Mouse (Mus musculus): ENCODE data around the gene Prkcg. TPM values are rescaled to one million over a fixed set of nuclear protein-coding genes. Genes with fewer than 3 reads are reported as not detected.

Prkcg gene
- total and polyA plus RNA-seq, 2 experiments from 2014 or later = 0.40 to 1.8 TPM

DNA sequence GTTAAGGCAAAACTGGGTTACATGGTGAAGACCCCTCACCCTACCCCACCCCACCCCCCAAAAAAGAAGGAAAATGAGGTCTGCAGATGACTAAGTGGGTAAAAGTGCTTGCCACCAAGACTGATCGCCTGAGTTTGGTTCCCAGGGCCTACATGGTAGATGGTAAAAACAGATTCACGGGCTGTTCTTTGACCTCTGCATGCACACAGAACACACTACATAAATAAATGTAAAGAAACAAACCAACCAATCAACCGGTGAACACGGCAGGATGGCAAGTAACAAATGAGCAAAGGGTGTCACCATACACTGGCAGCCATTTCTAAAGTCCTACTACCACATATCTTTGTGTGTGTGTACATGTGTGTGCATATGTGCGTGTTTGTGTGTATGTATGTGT lies 59.3 kb downstream of the Prkcg start:
- Histone ChIP-seq H3K9ac (replicated peaks; ENCODE audit: low read depth, low read length) (no peak overlapping the region), H3K9me3 (replicated peaks; ENCODE audit: control insufficient read depth, low read length) (no peaks in the 10 kb centered on the region), H3K4me1 (ENCODE audit: control insufficient read depth, insufficient read depth) (no peaks in the 10 kb centered on the region), H3K36me3 (replicated peaks; ENCODE audit: control insufficient read depth, insufficient read depth, low read length) (no peaks in the 10 kb centered on the region), H3K4me2 (ENCODE audit: low read depth, low read length) (no peak overlapping the region), H3K4me3 (ENCODE audit: low read depth, low read length) (no peak overlapping the region), H3K27me3 (ENCODE audit: control insufficient read depth, insufficient read depth, low read length) (no peaks in the 10 kb centered on the region), H3K27ac (ENCODE audit: low read depth) (no peak overlapping the region)
- no peak for TF ChIP-seq EP300 (IDR thresholded peaks at IDR 0.05; ENCODE audit: low read depth)
- TF ChIP-seq CTCF (IDR thresholded peaks at IDR 0.05; ENCODE audit: low read depth) = no peak
- no peak for ATAC-seq (ENCODE audit: insufficient read depth, low read depth)
- DNase-seq (ENCODE audit: low spot score) = no peak
- WGBS = 66% methylated on average over 5 of the region's 5 CpGs

DNA sequence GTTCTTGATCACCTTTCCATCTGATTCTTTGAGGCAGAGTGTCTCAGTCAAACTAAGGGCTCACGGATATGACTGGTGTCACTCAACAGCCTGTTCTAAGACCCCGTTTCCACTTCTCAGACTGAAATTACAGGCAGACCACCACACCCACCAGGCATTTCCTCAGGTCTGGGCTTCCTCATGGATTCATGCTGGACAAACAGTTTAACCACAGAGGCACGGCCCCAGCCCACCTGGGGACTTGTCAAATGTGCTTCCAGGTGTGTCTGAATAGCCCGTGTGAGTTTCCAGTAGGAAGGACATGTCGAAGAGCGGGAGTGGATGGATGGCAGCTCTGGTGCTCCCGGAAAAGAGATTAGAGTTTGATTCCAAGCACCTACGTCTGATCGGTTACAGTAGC lies 60.8 kb downstream of the Prkcg start:
- Histone ChIP-seq H3K9me3 (replicated peaks; ENCODE audit: control insufficient read depth, low read length) (no peaks in the 10 kb centered on the region), H3K4me2 (ENCODE audit: low read depth, low read length) (no peak overlapping the region), H3K9ac (replicated peaks; ENCODE audit: low read depth, low read length) (no peak overlapping the region), H3K27ac (ENCODE audit: low read depth) (no peak overlapping the region), H3K4me3 (ENCODE audit: low read depth, low read length) (no peak overlapping the region), H3K4me1 (ENCODE audit: control insufficient read depth, insufficient read depth) (no peaks in the 10 kb centered on the region), H3K27me3 (ENCODE audit: control insufficient read depth, insufficient read depth, low read length) (no peaks in the 10 kb centered on the region), H3K36me3 (replicated peaks; ENCODE audit: control insufficient read depth, insufficient read depth, low read length) (no peaks in the 10 kb centered on the region)
- TF ChIP-seq EP300 (IDR thresholded peaks at IDR 0.05; ENCODE audit: low read depth) (no peak), CTCF (IDR thresholded peaks at IDR 0.05; ENCODE audit: low read depth) (no peak)
- no peak for ATAC-seq (ENCODE audit: insufficient read depth, low read depth)
- WGBS = 78% methylated on average over 9 of the region's 9 CpGs
- no peak for DNase-seq (ENCODE audit: low spot score)

DNA sequence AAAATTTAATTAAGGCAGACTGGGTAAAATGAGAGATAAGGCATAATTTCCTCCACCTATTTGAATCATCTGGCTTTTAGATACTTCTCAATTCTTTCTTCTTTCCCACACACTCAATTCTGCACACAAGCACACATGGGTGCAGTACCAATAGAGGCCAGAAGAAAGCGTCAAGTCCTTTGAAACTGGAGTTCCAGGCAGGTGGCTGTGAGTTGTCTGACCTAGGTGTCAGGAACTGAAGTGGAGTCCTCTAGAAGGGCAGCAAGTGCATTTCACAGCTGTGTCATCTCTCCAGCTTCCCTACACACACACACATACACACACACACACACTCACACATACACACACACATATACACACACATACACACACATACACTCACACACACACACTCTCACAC lies 62.6 kb downstream of the Prkcg start:
- TF ChIP-seq CTCF (IDR thresholded peaks at IDR 0.05; ENCODE audit: low read depth) (no peak), EP300 (IDR thresholded peaks at IDR 0.05; ENCODE audit: low read depth) (no peak)
- no peak for DNase-seq (ENCODE audit: low spot score)
- no peak for ATAC-seq (ENCODE audit: insufficient read depth, low read depth)
- Histone ChIP-seq H3K9ac (replicated peaks; ENCODE audit: low read depth, low read length) (no peak overlapping the region), H3K9me3 (replicated peaks; ENCODE audit: control insufficient read depth, low read length) (no peaks in the 10 kb centered on the region), H3K4me1 (ENCODE audit: control insufficient read depth, insufficient read depth) (no peaks in the 10 kb centered on the region), H3K36me3 (replicated peaks; ENCODE audit: control insufficient read depth, insufficient read depth, low read length) (no peaks in the 10 kb centered on the region), H3K4me3 (ENCODE audit: low read depth, low read length) (no peak overlapping the region), H3K27ac (ENCODE audit: low read depth) (no peak overlapping the region), H3K27me3 (ENCODE audit: control insufficient read depth, insufficient read depth, low read length) (no peaks in the 10 kb centered on the region), H3K4me2 (ENCODE audit: low read depth, low read length) (no peak overlapping the region)
- WGBS = 86% methylated on average over 1 of the region's 1 CpGs

DNA sequence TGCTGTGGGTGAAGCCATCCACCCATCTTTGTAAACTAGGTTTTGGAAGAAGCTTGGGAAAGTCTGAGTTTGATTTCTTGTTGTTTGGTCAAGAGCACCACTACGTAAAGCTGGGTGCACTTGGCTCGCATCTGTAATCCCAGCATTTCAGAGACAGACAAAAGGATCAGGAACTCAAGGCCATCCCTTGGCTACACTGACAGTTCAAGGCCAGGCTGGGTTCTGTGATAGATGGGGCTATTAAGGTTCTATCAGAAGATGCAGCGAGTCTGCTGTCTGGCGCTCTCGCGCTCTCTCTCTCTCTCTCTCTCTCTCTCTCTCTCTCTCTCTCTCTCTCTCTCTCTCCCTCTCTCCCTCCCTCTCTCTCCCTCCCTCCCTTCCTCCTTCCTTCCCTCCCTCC lies 65.9 kb downstream of the Prkcg start:
- WGBS = 72% methylated on average over 6 of the region's 6 CpGs
- Histone ChIP-seq H3K27ac (ENCODE audit: low read depth) (no peak overlapping the region), H3K9me3 (replicated peaks; ENCODE audit: control insufficient read depth, low read length) (no peaks in the 10 kb centered on the region), H3K36me3 (replicated peaks; ENCODE audit: control insufficient read depth, insufficient read depth, low read length) (no peaks in the 10 kb centered on the region), H3K4me2 (ENCODE audit: low read depth, low read length) (no peak overlapping the region), H3K4me1 (ENCODE audit: control insufficient read depth, insufficient read depth) (no peaks in the 10 kb centered on the region), H3K9ac (replicated peaks; ENCODE audit: low read depth, low read length) (no peak overlapping the region), H3K27me3 (ENCODE audit: control insufficient read depth, insufficient read depth, low read length) (no peaks in the 10 kb centered on the region), H3K4me3 (ENCODE audit: low read depth, low read length) (no peak overlapping the region)
- DNase-seq (ENCODE audit: low spot score) = no peak
- TF ChIP-seq CTCF (IDR thresholded peaks at IDR 0.05; ENCODE audit: low read depth) = no peak
- TF ChIP-seq EP300 (IDR thresholded peaks at IDR 0.05; ENCODE audit: low read depth) = no peak
- no peak for ATAC-seq (ENCODE audit: insufficient read depth, low read depth)

DNA sequence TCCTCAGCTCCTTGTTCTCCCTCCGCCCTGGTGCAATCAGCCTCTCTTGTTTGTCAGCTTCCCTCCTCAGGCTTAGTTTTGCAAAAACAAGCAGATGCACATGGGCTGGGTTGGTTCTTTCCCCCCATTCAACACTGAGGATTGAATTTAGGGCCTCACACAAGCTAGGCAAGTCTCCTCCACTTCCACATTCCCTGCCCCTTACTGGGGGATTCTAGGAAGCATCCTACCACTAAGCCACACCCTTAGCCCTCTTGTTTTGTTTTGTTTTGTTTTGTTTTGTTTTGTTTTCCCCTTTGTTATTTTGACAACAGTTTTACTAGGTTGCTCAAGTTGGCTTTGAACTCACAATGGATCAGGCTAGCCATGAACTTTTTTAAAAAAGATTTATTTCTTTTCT lies 71.7 kb downstream of the Prkcg start:
- TF ChIP-seq CTCF (IDR thresholded peaks at IDR 0.05; ENCODE audit: low read depth) (no peak), EP300 (IDR thresholded peaks at IDR 0.05; ENCODE audit: low read depth) (no peak)
- 96% methylated on average over 1 of the region's 1 CpGs for WGBS
- H3K27me3 ChIP-seq (ENCODE audit: control insufficient read depth, insufficient read depth, low read length) = peaks cover 10% of the 10 kb centered on the region

DNA sequence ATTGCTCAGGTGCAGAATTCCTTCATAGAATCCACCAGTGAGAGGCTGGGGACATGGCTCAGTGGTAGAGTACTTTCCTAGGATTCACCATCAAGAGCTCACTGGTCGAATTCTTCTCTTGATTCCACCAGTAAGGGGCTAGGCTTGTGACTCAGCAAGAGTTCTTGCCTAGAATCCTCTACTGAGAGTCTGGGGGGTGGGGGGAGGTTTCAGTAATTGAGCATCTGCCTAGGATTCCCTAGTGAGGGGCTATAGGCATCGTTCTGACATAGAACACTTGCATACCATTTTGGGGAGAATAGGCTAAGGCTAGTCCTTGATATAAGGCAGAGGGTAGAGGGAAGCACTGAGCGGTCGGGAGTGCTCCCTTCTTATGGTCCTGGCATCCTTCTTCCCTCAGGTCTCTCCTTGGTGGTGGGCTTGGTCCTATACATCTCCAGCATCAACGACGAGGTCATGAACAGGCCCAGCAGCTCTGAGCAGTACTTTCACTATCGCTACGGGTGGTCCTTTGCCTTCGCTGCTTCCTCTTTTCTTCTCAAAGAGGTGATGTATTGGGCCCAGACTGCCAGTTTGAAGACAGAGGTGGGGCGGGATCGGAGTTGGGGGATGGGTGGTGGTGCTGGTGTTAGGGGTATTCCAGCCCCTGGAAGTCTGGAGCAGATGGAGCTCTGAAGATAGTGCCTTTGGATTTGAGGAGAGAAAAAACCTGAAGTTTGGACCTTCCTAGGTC lies 76.7 kb downstream of the Prkcg start:
- no peak for ATAC-seq (ENCODE audit: insufficient read depth, low read depth)
- TF ChIP-seq CTCF (IDR thresholded peaks at IDR 0.05; ENCODE audit: low read depth) (no peak), EP300 (IDR thresholded peaks at IDR 0.05; ENCODE audit: low read depth) (no peak)
- Histone ChIP-seq H3K4me2 (ENCODE audit: low read depth, low read length) (no peak overlapping the region), H3K27me3 (ENCODE audit: control insufficient read depth, insufficient read depth, low read length) (peaks cover 31% of the 10 kb centered on the region), H3K4me1 (ENCODE audit: control insufficient read depth, insufficient read depth) (0 out of 2 replicates have a peak, but pooled peaks cover 3% of the 10 kb centered on the region), H3K27ac (ENCODE audit: low read depth) (no peak overlapping the region), H3K9ac (replicated peaks; ENCODE audit: low read depth, low read length) (no peak overlapping the region), H3K9me3 (replicated peaks; ENCODE audit: control insufficient read depth, low read length) (no peaks in the 10 kb centered on the region), H3K4me3 (ENCODE audit: low read depth, low read length) (no peak overlapping the region), H3K36me3 (replicated peaks; ENCODE audit: control insufficient read depth, insufficient read depth, low read length) (no peaks in the 10 kb centered on the region)
- no peak for DNase-seq (ENCODE audit: low spot score)
- WGBS = 34% methylated on average over 11 of the region's 11 CpGs

More for the DNA sequence above, 71.7 kb downstream of the Prkcg start:
- Histone ChIP-seq H3K9me3 (replicated peaks; ENCODE audit: control insufficient read depth, low read length) (no peaks in the 10 kb centered on the region), H3K36me3 (replicated peaks; ENCODE audit: control insufficient read depth, insufficient read depth, low read length) (no peaks in the 10 kb centered on the region), H3K4me1 (ENCODE audit: control insufficient read depth, insufficient read depth) (no peaks in the 10 kb centered on the region), H3K4me2 (ENCODE audit: low read depth, low read length) (no peak overlapping the region), H3K27ac (ENCODE audit: low read depth) (no peak overlapping the region), H3K9ac (replicated peaks; ENCODE audit: low read depth, low read length) (no peak overlapping the region), H3K4me3 (ENCODE audit: low read depth, low read length) (no peak overlapping the region)
- DNase-seq (ENCODE audit: low spot score) = no peak
- ATAC-seq (ENCODE audit: insufficient read depth, low read depth) = no peak

All from heart, postnatal 0 days (tissue).